Mouse (Mus musculus): ENCODE results near the gene Pdik1l.

Pdik1l gene

DNA sequence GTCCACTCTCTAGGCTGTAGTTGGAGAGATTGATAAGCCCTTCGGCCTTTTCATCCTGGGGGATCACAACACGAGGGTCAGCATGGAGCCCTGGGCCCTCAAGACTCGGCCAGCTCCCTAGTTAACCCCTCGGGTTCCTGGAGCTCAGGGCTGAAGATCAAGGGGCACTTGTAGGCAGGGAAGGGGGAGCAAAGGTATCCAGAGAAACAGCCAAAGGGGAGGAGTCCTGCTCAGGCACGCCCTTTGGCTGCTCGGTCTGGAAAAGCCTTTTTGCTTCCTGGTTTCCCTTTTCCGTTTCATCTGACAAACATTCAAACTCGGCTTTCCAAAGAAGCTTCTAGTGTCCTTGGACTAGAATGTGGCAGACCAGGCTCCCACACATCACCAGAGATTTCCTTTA lies 57.3 kb downstream of the Pdik1l start:
- DNase-seq: no peak

GRCm38 (mm10) chr4:134227194-134227593 lies 60.5 kb downstream of the Pdik1l start, which contains the start of gene Catsper4:
Gene Catsper4 (minus strand): TSS chr4:134227383.
- DNase-seq: no peak

Data from thymus, postnatal 14 days (tissue).